Mouse (Mus musculus): ENCODE data around the gene Mrpl11.
"Not testable (repeated sequence)": the region's sequence is repeated elsewhere in the genome, so short reads cannot be mapped to it uniquely, and the experiment has no call there.

The Mrpl11 gene

GRCm38 (mm10) chr19:4992904-4993303 is 31.0 kb downstream of the Mrpl11 start:
- peak; percentile 98 for DNase-seq (ENCODE audit: low read depth, low spot score)

GRCm38 (mm10) chr19:4994043-4994442 is 32.1 kb downstream of the Mrpl11 start:
- DNase-seq (ENCODE audit: low read depth, low spot score): peak; percentile 96

- DNase-seq (ENCODE audit: low read depth, low spot score): peak; percentile 91
Measured at GRCm38 (mm10) chr19:4999445-5000140, 37.6 kb downstream of the Mrpl11 start.

- peak; percentile 99 for DNase-seq (ENCODE audit: low read depth, low spot score)
Measured at GRCm38 (mm10) chr19:5001666-5002406, 39.9 kb downstream of the Mrpl11 start.

GRCm38 (mm10) chr19:5003644-5004043 is 41.7 kb downstream of the Mrpl11 start:
- not testable (repeated sequence) for DNase-seq (ENCODE audit: low read depth, low spot score)

- DNase-seq (ENCODE audit: low read depth, low spot score): no peak
Measured at GRCm38 (mm10) chr19:5004925-5005324, 43.0 kb downstream of the Mrpl11 start.

- DNase-seq (ENCODE audit: low read depth, low spot score): peak; percentile 20
Measured at GRCm38 (mm10) chr19:5013138-5013537, 51.2 kb downstream of the Mrpl11 start.

GRCm38 (mm10) chr19:5014961-5015398 is 53.0 kb downstream of the Mrpl11 start:
- DNase-seq (ENCODE audit: low read depth, low spot score): peak; percentile 73

GRCm38 (mm10) chr19:5016221-5016742 is 54.3 kb downstream of the Mrpl11 start:
- no peak for DNase-seq (ENCODE audit: low read depth, low spot score)
